Mouse (Mus musculus): ENCODE results near the gene Fam227a. TPM values are rescaled to one million over a fixed set of nuclear protein-coding genes. Genes with fewer than 3 reads are reported as not detected.

The Fam227a gene
- polyA plus RNA-seq, 1 experiment from 2014 or later = 1.3 TPM

- Histone ChIP-seq H3K4me1 (replicated peaks; ENCODE audit: control insufficient read depth, insufficient read depth, low read length) (no peaks in the 10 kb centered on the region), H3K36me3 (ENCODE audit: control insufficient read depth, insufficient read depth, low read length) (no peaks in the 10 kb centered on the region), H3K4me2 (ENCODE audit: low read length) (no peak overlapping the region), H3K27ac (ENCODE audit: low read depth) (no peak overlapping the region), H3K27me3 (replicated peaks; ENCODE audit: control insufficient read depth, insufficient read depth, low read length) (no peaks in the 10 kb centered on the region), H3K4me3 (ENCODE audit: low read depth, low read length) (no peak overlapping the region), H3K9me3 (ENCODE audit: control insufficient read depth, low read length) (no peaks in the 10 kb centered on the region), H3K9ac (ENCODE audit: low read length) (no peak overlapping the region)
- DNase-seq (ENCODE audit: low spot score) (no peak), ATAC-seq (replicated peaks; ENCODE audit: low FRiP score, low TSS enrichment, low read depth) (no peak)
- WGBS = 64% methylated on average over 6 of the region's 6 CpGs
Measured at GRCm38 (mm10) chr15:79577671-79578426, 80.9 kb downstream of the Fam227a start.

- DNase-seq (ENCODE audit: low spot score) (no peak), ATAC-seq (replicated peaks; ENCODE audit: low FRiP score, low TSS enrichment, low read depth) (no peak)
- H3K27me3 ChIP-seq (replicated peaks; ENCODE audit: control insufficient read depth, insufficient read depth, low read length) = no peaks in the 10 kb centered on the region
- no peak overlapping the region for H3K4me2 ChIP-seq (ENCODE audit: low read length)
- WGBS = 90% methylated on average over 2 of the region's 2 CpGs
- H3K9me3 ChIP-seq (ENCODE audit: control insufficient read depth, low read length) = no peaks in the 10 kb centered on the region
- no peak overlapping the region for H3K9ac ChIP-seq (ENCODE audit: low read length)
- H3K4me1 ChIP-seq (replicated peaks; ENCODE audit: control insufficient read depth, insufficient read depth, low read length) = no peaks in the 10 kb centered on the region
- H3K4me3 ChIP-seq (ENCODE audit: low read depth, low read length) = no peak overlapping the region
- no peak overlapping the region for H3K27ac ChIP-seq (ENCODE audit: low read depth)
- H3K36me3 ChIP-seq (ENCODE audit: control insufficient read depth, insufficient read depth, low read length) = no peaks in the 10 kb centered on the region
Measured at GRCm38 (mm10) chr15:79576947-79577346, 81.8 kb downstream of the Fam227a start.

- no peak for ATAC-seq (replicated peaks; ENCODE audit: low FRiP score, low TSS enrichment, low read depth)
- no peaks in the 10 kb centered on the region for H3K36me3 ChIP-seq (ENCODE audit: control insufficient read depth, insufficient read depth, low read length)
Measured at GRCm38 (mm10) chr15:79575543-79576222, 83.1 kb downstream of the Fam227a start.

GRCm38 (mm10) chr15:79562417-79562816 is 96.3 kb downstream of the Fam227a start:
- H3K9me3 ChIP-seq (ENCODE audit: control insufficient read depth, low read length) = no peaks in the 10 kb centered on the region
- no peaks in the 10 kb centered on the region for H3K4me1 ChIP-seq (replicated peaks; ENCODE audit: control insufficient read depth, insufficient read depth, low read length)
- no peak overlapping the region for H3K9ac ChIP-seq (ENCODE audit: low read length)
- 74% methylated on average over 9 of the region's 9 CpGs for WGBS
- H3K27me3 ChIP-seq (replicated peaks; ENCODE audit: control insufficient read depth, insufficient read depth, low read length) = no peaks in the 10 kb centered on the region
- DNase-seq (ENCODE audit: low spot score) = peak; percentile 12
- no peak overlapping the region for H3K4me3 ChIP-seq (ENCODE audit: low read depth, low read length)
- no peak for ATAC-seq (replicated peaks; ENCODE audit: low FRiP score, low TSS enrichment, low read depth)
- H3K36me3 ChIP-seq (ENCODE audit: control insufficient read depth, insufficient read depth, low read length) = no peaks in the 10 kb centered on the region
- H3K27ac ChIP-seq (ENCODE audit: low read depth) = no peak overlapping the region
- no peak overlapping the region for H3K4me2 ChIP-seq (ENCODE audit: low read length)

More at GRCm38 (mm10) chr15:79575543-79576222, 83.1 kb downstream of the Fam227a start:
- DNase-seq (ENCODE audit: low spot score) = no peak
- no peak overlapping the region for H3K4me2 ChIP-seq (ENCODE audit: low read length)
- H3K4me3 ChIP-seq (ENCODE audit: low read depth, low read length) = no peak overlapping the region
- WGBS = 68% methylated on average over 1 of the region's 1 CpGs
- no peaks in the 10 kb centered on the region for H3K27me3 ChIP-seq (replicated peaks; ENCODE audit: control insufficient read depth, insufficient read depth, low read length)
- H3K27ac ChIP-seq (ENCODE audit: low read depth) = no peak overlapping the region
- H3K9ac ChIP-seq (ENCODE audit: low read length) = no peak overlapping the region
- no peaks in the 10 kb centered on the region for H3K4me1 ChIP-seq (replicated peaks; ENCODE audit: control insufficient read depth, insufficient read depth, low read length)
- H3K9me3 ChIP-seq (ENCODE audit: control insufficient read depth, low read length) = no peaks in the 10 kb centered on the region

- DNase-seq (ENCODE audit: low spot score) (no peak), ATAC-seq (replicated peaks; ENCODE audit: low FRiP score, low TSS enrichment, low read depth) (no peak)
- Histone ChIP-seq H3K9ac (ENCODE audit: low read length) (no peak overlapping the region), H3K27me3 (replicated peaks; ENCODE audit: control insufficient read depth, insufficient read depth, low read length) (no peaks in the 10 kb centered on the region), H3K4me2 (ENCODE audit: low read length) (no peak overlapping the region), H3K27ac (ENCODE audit: low read depth) (no peak overlapping the region), H3K36me3 (ENCODE audit: control insufficient read depth, insufficient read depth, low read length) (no peaks in the 10 kb centered on the region), H3K4me3 (ENCODE audit: low read depth, low read length) (no peak overlapping the region), H3K4me1 (replicated peaks; ENCODE audit: control insufficient read depth, insufficient read depth, low read length) (no peaks in the 10 kb centered on the region), H3K9me3 (ENCODE audit: control insufficient read depth, low read length) (no peaks in the 10 kb centered on the region)
- 47% methylated on average over 3 of the region's 3 CpGs for WGBS
Measured at GRCm38 (mm10) chr15:79559649-79560048, 99.1 kb downstream of the Fam227a start.

Small RNAs within 50 kb of the gene (microRNA-seq; reads per million reads assigned to microRNA genes)
- gene Gm27903 = not detected

Other genes starting within 250 kb of the Fam227a start
- gene Csnk1e, start 203.4 kb downstream of the Fam227a start, polyA plus RNA-seq (2014; fragmentation: Nextera tagmentation; extraction: Ambion mirVana) = 64.4 and 78.1 TPM in 2 replicates
- 0.08 TPM in 1 of 2 replicates, not detected in the other for gene Kcnj4, start 153.7 kb downstream of the Fam227a start, polyA plus RNA-seq (2014; fragmentation: Nextera tagmentation; extraction: Ambion mirVana)
- 46.9 and 55.0 TPM in 2 replicates for gene Kdelr3, start 142.5 kb downstream of the Fam227a start, polyA plus RNA-seq (2014; fragmentation: Nextera tagmentation; extraction: Ambion mirVana)
- 77.6 and 78.6 TPM in 2 replicates for gene Ddx17, start 112.2 kb downstream of the Fam227a start, polyA plus RNA-seq (2014; fragmentation: Nextera tagmentation; extraction: Ambion mirVana)
- 2.0 and 2.6 TPM in 2 replicates for gene Dmc1, start 53.8 kb downstream of the Fam227a start, polyA plus RNA-seq (2014; fragmentation: Nextera tagmentation; extraction: Ambion mirVana)
- gene Cby1, start 243 bp upstream of the Fam227a start, polyA plus RNA-seq (2014; fragmentation: Nextera tagmentation; extraction: Ambion mirVana) = 36.0 and 39.3 TPM in 2 replicates
- 244 and 272 TPM in 2 replicates for gene Tomm22, start 11.9 kb upstream of the Fam227a start, polyA plus RNA-seq (2014; fragmentation: Nextera tagmentation; extraction: Ambion mirVana)
- 13.8 and 16.1 TPM in 2 replicates for gene Josd1, start 29.0 kb upstream of the Fam227a start, polyA plus RNA-seq (2014; fragmentation: Nextera tagmentation; extraction: Ambion mirVana)
- gene Gtpbp1, start 31.9 kb upstream of the Fam227a start, polyA plus RNA-seq (2014; fragmentation: Nextera tagmentation; extraction: Ambion mirVana) = 33.1 and 35.1 TPM in 2 replicates
- 4.6 and 5.4 TPM in 2 replicates for gene Sun2, start 83.6 kb upstream of the Fam227a start, polyA plus RNA-seq (2014; fragmentation: Nextera tagmentation; extraction: Ambion mirVana)
- 47.5 and 52.0 TPM in 2 replicates for gene Dnal4, start 118.9 kb upstream of the Fam227a start, polyA plus RNA-seq (2014; fragmentation: Nextera tagmentation; extraction: Ambion mirVana)
- 1.4 and 2.2 TPM in 2 replicates for gene Nptxr, start 145.8 kb upstream of the Fam227a start, polyA plus RNA-seq (2014; fragmentation: Nextera tagmentation; extraction: Ambion mirVana)
- not detected in 2 replicates for gene Npcd, start 175.3 kb upstream of the Fam227a start, polyA plus RNA-seq (2014; fragmentation: Nextera tagmentation; extraction: Ambion mirVana)
- gene Cbx6, start 175.7 kb upstream of the Fam227a start, polyA plus RNA-seq (2014; fragmentation: Nextera tagmentation; extraction: Ambion mirVana) = 30.7 and 31.6 TPM in 2 replicates
- 11.3 and 12.5 TPM in 2 replicates for gene Apobec3, start 232.7 kb upstream of the Fam227a start, polyA plus RNA-seq (2014; fragmentation: Nextera tagmentation; extraction: Ambion mirVana)

Data from intestine, embryonic 14.5 days (tissue).